23 mouse cellular contexts compared by ENCODE assay signal in the genomic region with DNA sequence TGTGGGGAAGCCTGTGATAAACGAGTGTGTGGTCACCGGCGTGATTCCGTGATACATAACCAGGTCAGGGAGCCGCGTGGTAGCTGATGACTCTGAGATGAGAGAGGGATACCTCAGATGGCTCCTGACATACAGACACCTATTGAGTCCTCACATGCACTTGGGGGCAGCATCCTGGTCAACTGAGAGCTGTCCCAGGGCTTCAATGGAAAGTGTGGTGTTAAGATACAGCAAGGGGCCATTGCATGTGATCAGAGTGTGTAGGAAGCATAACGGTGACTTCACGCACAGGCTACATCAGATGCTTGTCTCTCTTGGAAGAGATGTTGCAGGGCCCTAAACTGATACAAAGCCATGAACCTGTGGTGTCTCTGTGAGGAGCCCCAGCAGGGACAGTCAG.
DNase-seq lines count a peak whose midpoint lies in the region; ATAC-seq and TF ChIP-seq lines count a peak whose summit lies in the region.
"Had no signal": no experiment of that assay in that cellular context is flagged by ENCODE, and none has a peak within 500 bp of the region (broad histone marks: within the 10 kb centered on the region; RNA-seq: fewer than 3 reads in every experiment).

No protein-coding gene starts in this region.

- H3K4me1 ChIP-seq in heart, adult 2 months (ENCODE audit: control insufficient read depth, insufficient read depth, low read length) = no peaks in the 10 kb centered on the region
- H3K4me1 ChIP-seq in hindbrain, embryonic 13.5 days (replicated peaks) = peaks cover 33% of the 10 kb centered on the region
- no peaks in the 10 kb centered on the region for H3K4me1 ChIP-seq in hindbrain, postnatal 0 days (ENCODE audit: insufficient read depth, low read length)
- peaks cover 25% of the 10 kb centered on the region for H3K4me1 ChIP-seq in midbrain, embryonic 13.5 days (replicated peaks)
- no peaks in the 10 kb centered on the region for H3K4me1 ChIP-seq in midbrain, postnatal 0 days (ENCODE audit: insufficient read depth, low read length)
- H3K4me1 ChIP-seq: embryonic facial prominence, embryonic 10.5 days; embryonic facial prominence, embryonic 12.5 days had no signal

- no peaks in the 10 kb centered on the region for H3K36me3 ChIP-seq in heart, adult 2 months (ENCODE audit: control insufficient read depth, insufficient read depth, low read length)
- H3K36me3 ChIP-seq in hindbrain, embryonic 13.5 days = 0 out of 2 replicates have a peak, but pooled peaks cover 6% of the 10 kb centered on the region
- peaks cover under 1% of the 10 kb centered on the region; the same call in 1 of the 2 replicates for H3K36me3 ChIP-seq in hindbrain, postnatal 0 days (ENCODE audit: insufficient read depth, low read length)
- no peaks in the 10 kb centered on the region for H3K36me3 ChIP-seq in midbrain, embryonic 13.5 days
- H3K36me3 ChIP-seq in midbrain, postnatal 0 days (ENCODE audit: insufficient read depth, low read length) = no peaks in the 10 kb centered on the region; the same call in 1 of the 2 replicates
- H3K36me3 ChIP-seq: embryonic facial prominence, embryonic 10.5 days; embryonic facial prominence, embryonic 12.5 days; forebrain, embryonic 15.5 days; G1E had no signal

- 84% methylated on average over 8 of the region's 8 CpGs for WGBS in heart, adult 2 months
- WGBS in hindbrain, embryonic 13.5 days = 85% methylated on average over 8 of the region's 8 CpGs
- 86% methylated on average over 8 of the region's 8 CpGs for WGBS in hindbrain, postnatal 0 days
- 90% methylated on average over 8 of the region's 8 CpGs for WGBS in midbrain, embryonic 13.5 days
- 85% methylated on average over 8 of the region's 8 CpGs for WGBS in midbrain, postnatal 0 days

- H3K9me3 ChIP-seq in hindbrain, embryonic 13.5 days = no peaks in the 10 kb centered on the region
- H3K9me3 ChIP-seq in hindbrain, postnatal 0 days (ENCODE audit: low read length) = no peaks in the 10 kb centered on the region
- no peaks in the 10 kb centered on the region for H3K9me3 ChIP-seq in midbrain, embryonic 13.5 days
- no peaks in the 10 kb centered on the region for H3K9me3 ChIP-seq in midbrain, postnatal 0 days (ENCODE audit: low read length)
- H3K9me3 ChIP-seq: embryonic facial prominence, embryonic 10.5 days; embryonic facial prominence, embryonic 12.5 days; forebrain, embryonic 13.5 days; forebrain, embryonic 15.5 days; G1E had no signal

- no peak overlapping the region for H3K9ac ChIP-seq in heart, adult 2 months (ENCODE audit: low read depth, low read length)
- peak overlapping the region; percentile 39; the same call in 1 of the 2 replicates for H3K9ac ChIP-seq in hindbrain, embryonic 13.5 days
- H3K9ac ChIP-seq in hindbrain, postnatal 0 days (replicated peaks; ENCODE audit: low read length) = no peak overlapping the region
- no peak overlapping the region for H3K9ac ChIP-seq in midbrain, embryonic 13.5 days (replicated peaks)
- no peak overlapping the region for H3K9ac ChIP-seq in midbrain, postnatal 0 days (replicated peaks; ENCODE audit: low read length, poor library complexity, severe bottlenecking)
- H3K9ac ChIP-seq: embryonic facial prominence, embryonic 12.5 days; forebrain, embryonic 13.5 days had no signal

- H3K79me2 ChIP-seq in heart, adult 2 months (replicated peaks; ENCODE audit: control insufficient read depth, insufficient read depth, low read length) = no peaks in the 10 kb centered on the region

- H3K4me2 ChIP-seq in hindbrain, embryonic 13.5 days = no peak overlapping the region
- no peak overlapping the region for H3K4me2 ChIP-seq in hindbrain, postnatal 0 days (ENCODE audit: low read depth, low read length)
- no peak overlapping the region for H3K4me2 ChIP-seq in midbrain, embryonic 13.5 days (replicated peaks)
- H3K4me2 ChIP-seq in midbrain, postnatal 0 days (ENCODE audit: low read depth, low read length, poor library complexity, severe bottlenecking) = no peak overlapping the region
- H3K4me2 ChIP-seq: embryonic facial prominence, embryonic 12.5 days; forebrain, embryonic 13.5 days; forebrain, embryonic 15.5 days had no signal

- H3K4me3 ChIP-seq in heart, adult 2 months = no peak overlapping the region
- H3K4me3 ChIP-seq in hindbrain, embryonic 13.5 days = no peak overlapping the region
- no peak overlapping the region for H3K4me3 ChIP-seq in hindbrain, postnatal 0 days (ENCODE audit: low read length)
- no peak overlapping the region for H3K4me3 ChIP-seq in midbrain, embryonic 13.5 days (replicated peaks)
- no peak overlapping the region for H3K4me3 ChIP-seq in midbrain, postnatal 0 days (ENCODE audit: low read depth, low read length)
- H3K4me3 ChIP-seq: embryonic facial prominence, embryonic 10.5 days; embryonic facial prominence, embryonic 12.5 days; forebrain, embryonic 13.5 days; forebrain, embryonic 15.5 days had no signal

- H3K27me3 ChIP-seq in heart, adult 2 months (ENCODE audit: control insufficient read depth, insufficient read depth, low read length) = no peaks in the 10 kb centered on the region
- H3K27me3 ChIP-seq in hindbrain, embryonic 13.5 days = no peaks in the 10 kb centered on the region; the same call in 1 of the 2 replicates
- H3K27me3 ChIP-seq in hindbrain, postnatal 0 days (ENCODE audit: insufficient read depth, low read length) = no peaks in the 10 kb centered on the region
- H3K27me3 ChIP-seq in midbrain, embryonic 13.5 days = no peaks in the 10 kb centered on the region
- no peaks in the 10 kb centered on the region for H3K27me3 ChIP-seq in midbrain, postnatal 0 days (ENCODE audit: insufficient read depth, low read length)
- H3K27me3 ChIP-seq: CH12.LX; embryonic facial prominence, embryonic 12.5 days; forebrain, embryonic 13.5 days; forebrain, embryonic 15.5 days had no signal

- no peak for TF ChIP-seq EP300 in heart, adult 2 months (IDR thresholded peaks at IDR 0.05; ENCODE audit: insufficient read depth, low read depth, low read length)

- intact Hi-C loops in heart, adult 2 months (cut with DNase I) = loop anchor here (2.0 kb wide), 1 partner anchor 773 kb away; no protein-coding TSS in a partner anchor

- DNase-seq in heart, adult 11 months = peak; percentile 80
- no peak for DNase-seq in heart, adult 2 months
- DNase-seq in hindbrain, postnatal 0 days (ENCODE audit: low spot score) = no peak
- no peak for DNase-seq in midbrain, postnatal 0 days (ENCODE audit: low spot score)
- DNase-seq: adrenal gland, adult 8-10 months; adrenal gland, postnatal 14 days; adrenal gland, postnatal 36 days; B cell, adult 2 months; cerebellum, adult 11-12 months; cerebellum, adult 2 months; cerebellum, adult 9-10 months; cerebellum, postnatal 25 days had no signal

- no peak for TF ChIP-seq CTCF in heart, adult 2 months (IDR thresholded peaks at IDR 0.05)
- no peak for TF ChIP-seq CTCF in hindbrain, postnatal 0 days (IDR thresholded peaks at IDR 0.05; ENCODE audit: low read depth)
- TF ChIP-seq CTCF in midbrain, postnatal 0 days (IDR thresholded peaks at IDR 0.05) = no peak

- no peak overlapping the region for H3K27ac ChIP-seq in heart, adult 2 months
- no peak overlapping the region for H3K27ac ChIP-seq in hindbrain, embryonic 13.5 days
- no peak overlapping the region for H3K27ac ChIP-seq in hindbrain, postnatal 0 days
- H3K27ac ChIP-seq in midbrain, embryonic 13.5 days = peak overlapping the region; percentile 14; the same call in 1 of the 2 replicates
- H3K27ac ChIP-seq in midbrain, postnatal 0 days (ENCODE audit: low read depth, low read length) = no peak overlapping the region
- H3K27ac ChIP-seq: embryonic facial prominence, embryonic 10.5 days; embryonic facial prominence, embryonic 12.5 days; forebrain, embryonic 13.5 days had no signal

- TF ChIP-seq POLR2A in heart, adult 2 months (IDR thresholded peaks at IDR 0.05; ENCODE audit: insufficient read depth, low read depth, low read length) = no peak

- ATAC-seq in hindbrain, embryonic 13.5 days (ENCODE audit: low FRiP score) = no peak
- ATAC-seq in hindbrain, postnatal 0 days = no peak
- no peak for ATAC-seq in midbrain, embryonic 13.5 days
- ATAC-seq in midbrain, postnatal 0 days (ENCODE audit: low FRiP score) = no peak
- ATAC-seq: activated CD4-positive, CD25-positive, alpha-beta regulatory T cell, adult 4 months; CD4-positive, CD25-positive, alpha-beta regulatory T cell, adult 4 months; Patski had no signal
